Mouse (Mus musculus): Measurements from ENCODE around the gene Mtmr3. TPM values are rescaled to one million over a fixed set of nuclear protein-coding genes. Genes with fewer than 3 reads are reported as not detected.

The Mtmr3 gene
- polyA plus RNA-seq, 1 experiment from 2014 or later: 25.5 TPM

Other genes starting within 250 kb of the Mtmr3 start
- gene Hormad2, start 153.8 kb downstream of the Mtmr3 start, polyA plus RNA-seq (2014; fragmentation: Nextera tagmentation; extraction: Ambion mirVana): 0.38 TPM in 1 of 2 replicates, not detected in the other
- not detected in 2 replicates for gene Gm11032, start 25.2 kb upstream of the Mtmr3 start, polyA plus RNA-seq (2014; fragmentation: Nextera tagmentation; extraction: Ambion mirVana)
- 19.0 and 22.0 TPM in 2 replicates for gene Ascc2, start 42.9 kb upstream of the Mtmr3 start, polyA plus RNA-seq (2014; fragmentation: Nextera tagmentation; extraction: Ambion mirVana)
- gene Uqcr10, start 109.5 kb upstream of the Mtmr3 start, polyA plus RNA-seq (2014; fragmentation: Nextera tagmentation; extraction: Ambion mirVana): 2,176 and 2,265 TPM in 2 replicates
- 52.9 and 58.3 TPM in 2 replicates for gene Zmat5, start 109.8 kb upstream of the Mtmr3 start, polyA plus RNA-seq (2014; fragmentation: Nextera tagmentation; extraction: Ambion mirVana)
- 0.08 and 0.11 TPM in 2 replicates for gene Cabp7, start 151.9 kb upstream of the Mtmr3 start, polyA plus RNA-seq (2014; fragmentation: Nextera tagmentation; extraction: Ambion mirVana)

All from heart, embryonic 14.5 days (tissue).